Mouse (Mus musculus) Muller cell, postnatal 12 days (primary cell): ENCODE results near the gene Gsc2.
A peak's percentile ranks its signal among the peaks of the same experiment; 100 is the strongest.

Experiments
- DNase-seq: peaks from one replicate; pipeline ENCODE4 v3.0.0-alpha.2; 2015; ENCODE audit errors: inconsistent ontology term

Gsc2 gene

GRCm38 (mm10) chr16:17922163-17922538 is 7.3 kb upstream of the Gsc2 start:
- DNase-seq, result no peak

GRCm38 (mm10) chr16:17921325-17922162 is 6.7 kb upstream of the Gsc2 start:
- DNase-seq, result peak; percentile 95

GRCm38 (mm10) chr16:17920586-17920985 is 5.7 kb upstream of the Gsc2 start:
- DNase-seq, result no peak

- peak; percentile 90 for DNase-seq
These were observed 3.7 kb downstream of the Gsc2 start, which contains the start of gene Ess2 for GRCm38 (mm10) chr16:17911052-17911595. Gene Ess2, minus strand, starts transcription at chr16:17911348.

GRCm38 (mm10) chr16:17898462-17898861 is 16.4 kb downstream of the Gsc2 start, which contains the start of the genes Dgcr2 and Tssk2:
Gene Dgcr2, minus strand, starts transcription at chr16:17898562.
Gene Tssk2, plus strand, starts transcription at chr16:17898637.
- no peak for DNase-seq

GRCm38 (mm10) chr16:17896091-17896490 is 18.8 kb downstream of the Gsc2 start:
- DNase-seq, result no peak

GRCm38 (mm10) chr16:17893923-17894322 is 20.9 kb downstream of the Gsc2 start, which contains the start of gene Tssk1:
Gene Tssk1, plus strand, starts transcription at chr16:17894223.
- DNase-seq, result no peak

GRCm38 (mm10) chr16:17892606-17893005 is 22.3 kb downstream of the Gsc2 start:
- no peak for DNase-seq

GRCm38 (mm10) chr16:17891567-17891959 is 23.3 kb downstream of the Gsc2 start, which contains the start of gene Gm20518:
Gene Gm20518, minus strand, starts transcription at chr16:17891671.
- DNase-seq, result peak; percentile 99

GRCm38 (mm10) chr16:17890917-17891566 is 23.8 kb downstream of the Gsc2 start:
- peak; percentile 76 for DNase-seq

- DNase-seq, result no peak
These were observed 24.5 kb downstream of the Gsc2 start for GRCm38 (mm10) chr16:17890342-17890727.

GRCm38 (mm10) chr16:17889689-17890341 is 25.0 kb downstream of the Gsc2 start:
- no peak for DNase-seq

GRCm38 (mm10) chr16:17884116-17884515 is 30.7 kb downstream of the Gsc2 start:
- DNase-seq, result no peak

GRCm38 (mm10) chr16:17882196-17882595 is 32.7 kb downstream of the Gsc2 start:
- no peak for DNase-seq

- DNase-seq, result no peak
These were observed 35.3 kb downstream of the Gsc2 start for GRCm38 (mm10) chr16:17879571-17879970.

- peak; percentile 11 for DNase-seq
These were observed 38.8 kb downstream of the Gsc2 start for GRCm38 (mm10) chr16:17876096-17876495.

- no peak for DNase-seq
These were observed 39.7 kb downstream of the Gsc2 start for GRCm38 (mm10) chr16:17875174-17875573.

GRCm38 (mm10) chr16:17872995-17873394 is 41.9 kb downstream of the Gsc2 start:
- no peak for DNase-seq

GRCm38 (mm10) chr16:17871248-17871647 is 43.6 kb downstream of the Gsc2 start:
- DNase-seq, result no peak

- DNase-seq, result no peak
These were observed 49.1 kb downstream of the Gsc2 start for GRCm38 (mm10) chr16:17865770-17866169.

GRCm38 (mm10) chr16:17865293-17865692 is 49.6 kb downstream of the Gsc2 start:
- DNase-seq, result no peak
